Mouse (Mus musculus): ENCODE results near the gene Msmp.

GRCm38 (mm10) chr4:43573561-43573960 lies 10.7 kb downstream of the Msmp start:
- TF ChIP-seq POLR2A (IDR thresholded peaks at IDR 0.05; ENCODE audit: borderline replicate concordance, low read depth, low read length) (no peak), CTCF (IDR thresholded peaks at IDR 0.05; ENCODE audit: low read depth, low read length) (no peak)
